Mouse (Mus musculus) kidney, adult 18-20 months (tissue): ENCODE results near the gene Myd88.

Experiments used
- DNase-seq: peaks from one replicate; pipeline ENCODE4 v3.0.0; 2021

The Myd88 gene

GRCm38 (mm10) chr9:119339558-119340211 lies 1.5 kb downstream of the Myd88 start, which contains the start of gene Acaa1a:
TSS of gene Acaa1a (plus strand) at chr9:119339676.
- peak; percentile 85 for DNase-seq

GRCm38 (mm10) chr9:119339106-119339505 lies 2.1 kb downstream of the Myd88 start:
- no peak for DNase-seq

- no peak for DNase-seq
Observed at GRCm38 (mm10) chr9:119338350-119338749, 2.9 kb downstream of the Myd88 start.

GRCm38 (mm10) chr9:119337842-119338241 lies 3.4 kb downstream of the Myd88 start:
- no peak for DNase-seq

GRCm38 (mm10) chr9:119335571-119335970 lies 5.6 kb downstream of the Myd88 start:
- DNase-seq, result no peak

- no peak for DNase-seq
Observed at GRCm38 (mm10) chr9:119334834-119335233, 6.4 kb downstream of the Myd88 start.

GRCm38 (mm10) chr9:119334324-119334723 lies 6.9 kb downstream of the Myd88 start:
- peak; percentile 51 for DNase-seq

GRCm38 (mm10) chr9:119330186-119330963 lies 10.8 kb downstream of the Myd88 start:
- no peak for DNase-seq

- DNase-seq, result no peak
Observed at GRCm38 (mm10) chr9:119328488-119328887, 12.7 kb downstream of the Myd88 start.

GRCm38 (mm10) chr9:119324130-119324529 lies 17.1 kb downstream of the Myd88 start:
- no peak for DNase-seq

GRCm38 (mm10) chr9:119323260-119323645 lies 18.0 kb downstream of the Myd88 start:
- no peak for DNase-seq

GRCm38 (mm10) chr9:119322289-119323259 lies 18.6 kb downstream of the Myd88 start, which contains the start of gene Oxsr1:
TSS of gene Oxsr1 (minus strand) at chr9:119322427.
- peak; percentile 100 for DNase-seq

- no peak for DNase-seq
Observed at GRCm38 (mm10) chr9:119321392-119322229, 19.6 kb downstream of the Myd88 start.

GRCm38 (mm10) chr9:119320946-119321345 lies 20.3 kb downstream of the Myd88 start:
- DNase-seq, result no peak

- no peak for DNase-seq
Observed at GRCm38 (mm10) chr9:119320446-119320845, 20.8 kb downstream of the Myd88 start.

- DNase-seq, result no peak
Observed at GRCm38 (mm10) chr9:119318891-119319290, 22.3 kb downstream of the Myd88 start.

- no peak for DNase-seq
Observed at GRCm38 (mm10) chr9:119313096-119313495, 28.1 kb downstream of the Myd88 start.

GRCm38 (mm10) chr9:119309067-119309466 lies 32.1 kb downstream of the Myd88 start:
- no peak for DNase-seq

- no peak for DNase-seq
Observed at GRCm38 (mm10) chr9:119305863-119306262, 35.3 kb downstream of the Myd88 start.

- no peak for DNase-seq
Observed at GRCm38 (mm10) chr9:119298563-119298962, 42.6 kb downstream of the Myd88 start.

- no peak for DNase-seq
Observed at GRCm38 (mm10) chr9:119297696-119298095, 43.5 kb downstream of the Myd88 start.

- DNase-seq, result no peak
Observed at GRCm38 (mm10) chr9:119290791-119291190, 50.4 kb downstream of the Myd88 start.
